Mouse (Mus musculus): ENCODE results near the gene Pnrc2.

Pnrc2 gene

DNA sequence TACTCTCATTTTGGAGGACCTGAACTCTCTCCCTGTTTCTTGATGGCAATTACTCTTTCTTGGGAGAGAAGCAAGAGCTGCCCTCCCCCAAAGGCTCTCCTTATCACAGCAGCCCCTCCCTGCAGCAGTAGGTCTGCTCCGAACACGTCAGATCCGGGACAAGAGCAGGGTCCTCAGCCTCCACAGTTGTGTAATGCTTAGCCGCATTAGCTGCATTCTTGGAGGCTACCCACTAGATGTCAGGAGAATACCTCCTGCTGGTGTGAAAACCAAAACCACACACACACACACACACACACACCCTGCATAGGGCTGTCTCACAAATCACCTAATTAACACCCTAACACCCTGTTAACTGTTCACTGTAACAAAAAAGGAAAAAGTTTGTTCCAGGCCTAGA lies 19.2 kb upstream of the Pnrc2 start:
- in situ Hi-C loops (cut with MboI, MseI) = no loop called here

DNA sequence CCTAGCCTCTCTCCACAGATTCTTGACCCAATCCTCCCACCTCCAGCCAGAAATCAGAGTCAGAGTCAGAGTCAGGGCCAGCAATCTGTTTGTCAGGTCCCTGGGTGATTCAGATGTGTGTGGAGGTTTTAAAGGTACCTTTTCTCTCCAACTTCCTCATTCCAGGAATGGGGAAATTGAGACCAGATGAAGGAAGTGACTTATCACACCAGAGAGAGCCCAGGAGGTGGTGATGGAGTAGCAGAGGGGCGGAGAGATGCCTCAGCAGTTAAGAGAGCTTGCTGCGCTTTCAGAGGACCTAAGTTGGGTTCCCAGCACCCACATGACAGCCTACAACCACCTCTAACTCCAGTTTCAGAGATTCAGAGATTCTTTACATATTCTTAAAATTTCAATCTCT lies 17.9 kb upstream of the Pnrc2 start:
- in situ Hi-C loops (cut with MboI, MseI) = no loop called here

DNA sequence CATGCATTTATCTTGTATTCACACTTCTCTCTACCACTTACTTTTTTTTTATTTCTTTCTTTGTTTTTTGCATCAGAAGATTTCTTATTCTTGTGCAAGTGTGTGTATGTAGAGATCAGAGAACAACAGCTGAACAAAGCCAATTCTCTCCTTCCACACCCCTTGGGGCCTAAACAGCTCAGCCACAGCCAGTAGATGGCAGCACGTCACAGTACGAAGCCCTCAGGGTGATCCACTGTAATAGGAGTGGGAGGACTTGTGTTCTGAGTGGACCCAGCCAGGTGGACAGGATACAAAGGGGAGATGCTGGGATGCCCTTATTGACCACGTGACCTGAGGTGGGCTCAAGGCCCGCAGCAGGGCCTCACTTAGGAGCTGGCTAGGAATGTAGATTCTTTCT lies 16.2 kb upstream of the Pnrc2 start:
- in situ Hi-C loops (cut with MboI, MseI) = loop anchor here (5.0 kb wide), 1 partner anchor 37 kb away; no protein-coding TSS in a partner anchor

DNA sequence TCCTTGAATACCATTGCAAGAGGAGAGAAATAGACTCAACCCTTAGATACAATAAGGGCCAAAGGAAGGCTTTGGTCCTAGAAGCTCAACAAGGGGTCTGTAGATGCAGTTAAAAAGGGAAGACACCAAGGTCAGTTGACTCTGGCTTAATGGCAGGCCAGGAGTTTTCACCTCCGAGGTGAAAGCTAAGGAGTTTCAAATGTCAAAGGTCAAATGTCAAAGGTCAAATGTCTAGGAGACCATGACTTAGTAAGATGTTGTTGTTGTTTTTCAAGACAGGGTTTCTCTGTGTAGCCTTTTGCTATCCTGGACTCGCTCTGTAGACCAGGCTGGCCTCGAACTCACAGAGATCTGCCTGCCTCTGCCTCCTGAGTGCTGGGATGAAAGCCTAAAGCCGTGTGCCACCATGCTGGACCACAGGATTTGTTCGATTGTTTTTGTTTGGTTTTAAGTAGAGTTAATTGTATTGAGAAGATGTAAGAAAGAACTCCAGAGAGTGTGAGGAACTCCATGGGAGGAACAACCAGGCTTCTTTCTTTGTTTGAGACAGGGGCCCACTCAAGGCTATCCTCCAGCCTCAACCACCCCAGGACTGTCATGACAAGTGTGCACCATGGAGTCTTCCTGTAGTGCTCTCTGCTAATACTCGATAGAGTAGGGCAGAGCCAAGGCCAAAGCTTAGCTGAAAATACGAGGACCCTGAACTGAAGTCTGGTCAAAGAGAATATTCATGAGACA lies 15.7 kb upstream of the Pnrc2 start:
- in situ Hi-C loops (cut with MboI, MseI) = loop anchor here (5.0 kb wide), 1 partner anchor 38 kb away; no protein-coding TSS in a partner anchor

DNA sequence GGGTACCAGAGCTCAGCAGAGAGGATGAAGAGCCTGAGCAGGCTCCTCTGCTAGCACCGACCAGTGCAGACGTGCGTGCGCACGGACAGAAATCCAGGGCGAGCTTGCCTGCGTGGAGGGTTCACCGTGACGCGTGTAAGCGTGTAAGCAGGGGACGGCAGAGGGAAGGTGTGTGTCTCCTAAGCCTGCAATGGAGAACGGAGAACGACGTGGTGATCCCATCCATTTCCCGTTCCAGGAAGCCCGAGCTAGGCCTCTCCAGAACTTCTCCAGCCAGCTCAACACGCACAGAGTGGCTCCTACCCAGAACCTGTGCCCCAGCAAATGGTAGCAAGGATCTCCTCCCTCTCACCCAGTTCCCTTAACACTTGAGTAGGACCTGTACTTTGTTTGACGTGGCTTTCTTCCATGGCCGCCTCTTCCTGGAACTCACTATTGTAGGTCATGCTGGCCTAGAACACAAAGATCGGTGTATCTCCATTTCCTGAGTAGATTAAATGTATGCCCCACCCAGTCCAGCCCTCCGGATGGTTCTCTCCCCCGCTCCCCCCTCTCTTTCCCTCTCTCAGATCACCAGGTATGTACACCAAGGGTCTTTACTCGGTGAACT lies 14.9 kb upstream of the Pnrc2 start:
- in situ Hi-C loops (cut with MboI, MseI) = loop anchor here (5.0 kb wide), 1 partner anchor 39 kb away; no protein-coding TSS in a partner anchor

DNA sequence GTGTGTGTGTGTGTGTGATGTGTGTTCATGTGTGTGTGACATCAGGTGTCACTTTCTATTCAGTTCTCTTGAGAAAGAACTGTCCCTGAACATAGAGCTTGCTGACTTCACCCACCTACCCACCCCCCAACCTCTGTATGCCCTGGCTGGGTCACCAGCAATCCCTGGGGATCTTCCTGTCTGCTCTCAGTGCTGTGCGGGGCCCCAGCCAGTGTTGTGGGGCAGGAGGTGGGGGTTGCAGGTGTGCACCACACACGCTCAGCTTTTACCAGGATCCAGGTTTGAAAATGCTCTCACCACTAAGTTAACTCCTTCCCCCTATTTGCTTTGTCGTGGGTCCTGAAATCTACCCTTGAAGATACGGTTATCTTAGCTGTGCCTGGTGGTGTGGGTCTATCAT lies 12.5 kb upstream of the Pnrc2 start:
- in situ Hi-C loops (cut with MboI, MseI) = loop anchor here (5.0 kb wide), 1 partner anchor 41 kb away; no protein-coding TSS in a partner anchor

DNA sequence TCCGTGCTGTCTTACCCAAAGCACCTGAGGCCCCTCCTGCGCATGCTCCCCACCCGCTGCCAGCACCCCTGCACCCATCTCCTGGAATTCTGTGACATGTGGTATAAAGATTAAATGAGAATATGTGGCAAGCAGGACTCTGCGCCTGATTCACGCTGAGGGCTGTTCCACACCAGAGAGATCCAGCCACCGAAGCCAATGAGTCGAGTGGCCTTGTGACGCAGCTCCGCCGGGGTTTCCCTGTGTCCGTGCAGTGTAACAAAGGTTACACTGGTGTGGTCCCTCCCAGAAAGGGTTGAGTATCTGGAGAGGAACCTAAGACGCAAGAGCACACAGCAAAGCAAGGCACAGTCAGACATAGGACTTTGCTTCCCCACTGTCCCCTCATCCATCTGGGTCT lies 12.0 kb upstream of the Pnrc2 start:
- in situ Hi-C loops (cut with MboI, MseI) = loop anchor here (5.0 kb wide), 1 partner anchor 42 kb away; no protein-coding TSS in a partner anchor

DNA sequence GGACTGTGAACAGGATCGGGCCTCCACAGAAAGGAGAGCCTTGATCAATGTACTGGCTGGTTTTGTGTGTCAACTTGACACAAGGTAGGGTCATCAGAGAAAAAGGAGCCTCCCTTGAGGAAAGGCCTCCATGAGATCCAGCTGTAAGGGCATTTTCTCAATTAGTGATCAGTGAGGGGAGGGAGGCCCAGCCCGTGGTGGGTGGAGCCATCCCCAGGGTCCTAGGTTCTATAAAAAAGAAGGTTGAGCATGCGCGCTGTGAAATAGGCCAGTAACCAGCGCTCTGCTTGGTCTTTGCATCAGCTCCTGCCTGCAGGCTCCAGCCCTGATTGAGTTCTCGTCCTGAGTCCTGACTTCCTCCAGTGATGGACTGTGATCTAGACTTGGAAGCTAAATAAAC lies 10.9 kb upstream of the Pnrc2 start:
- in situ Hi-C loops (cut with MboI, MseI) = no loop called here

DNA sequence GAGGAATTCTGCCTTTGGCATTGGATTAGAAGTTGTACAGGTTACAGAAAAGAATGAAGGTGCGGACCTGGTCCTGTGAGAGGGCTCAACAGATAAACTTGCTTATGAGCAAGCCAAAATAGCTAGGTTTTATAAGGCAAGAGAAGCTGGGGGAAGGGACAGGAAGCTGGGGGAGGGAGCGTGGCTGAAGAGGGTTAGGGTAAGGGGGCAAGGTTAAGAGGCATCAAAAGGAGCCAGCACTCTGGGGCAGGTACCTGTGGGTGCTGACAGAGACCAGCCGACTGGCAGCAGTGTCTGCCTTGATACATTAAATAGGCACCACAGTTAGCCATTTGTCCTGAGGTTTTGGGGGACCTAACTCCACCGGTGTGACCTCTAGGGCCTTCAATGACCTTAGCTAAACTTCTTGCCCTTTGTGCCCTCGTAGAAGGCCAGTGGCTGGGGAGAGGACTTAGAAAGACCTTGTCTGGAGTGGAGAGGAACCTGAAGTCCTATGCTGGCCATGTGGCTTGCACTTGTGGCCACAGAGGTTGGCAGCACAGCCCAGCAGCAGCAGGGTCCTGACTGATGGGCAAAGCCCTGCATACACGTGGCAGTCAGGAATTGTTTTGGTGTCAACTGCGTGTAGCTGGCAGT lies 10.3 kb upstream of the Pnrc2 start:
- in situ Hi-C loops (cut with MboI, MseI) = no loop called here

DNA sequence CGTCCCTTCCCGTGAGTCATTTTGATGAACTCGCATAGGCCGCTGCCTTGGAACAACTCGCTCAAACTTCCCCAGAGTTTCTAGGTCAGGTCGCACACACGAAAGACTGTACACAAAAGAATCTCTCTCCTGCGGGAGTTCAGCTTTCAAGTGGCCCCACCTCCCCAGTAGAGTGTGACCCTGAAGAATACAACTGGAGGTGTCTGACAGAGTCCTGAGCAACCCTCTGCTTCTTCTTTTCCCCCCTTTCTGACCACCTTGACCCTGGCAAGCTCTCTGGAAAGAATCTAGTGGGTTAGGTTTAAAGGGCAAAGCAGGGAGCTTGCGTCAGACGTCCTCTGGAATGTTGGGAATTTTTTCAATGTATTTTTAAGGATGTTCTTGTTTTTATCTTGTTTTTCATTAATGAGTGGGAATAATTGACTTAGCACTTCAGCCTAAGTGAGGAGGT lies 9.8 kb upstream of the Pnrc2 start:
- in situ Hi-C loops (cut with MboI, MseI) = no loop called here

DNA sequence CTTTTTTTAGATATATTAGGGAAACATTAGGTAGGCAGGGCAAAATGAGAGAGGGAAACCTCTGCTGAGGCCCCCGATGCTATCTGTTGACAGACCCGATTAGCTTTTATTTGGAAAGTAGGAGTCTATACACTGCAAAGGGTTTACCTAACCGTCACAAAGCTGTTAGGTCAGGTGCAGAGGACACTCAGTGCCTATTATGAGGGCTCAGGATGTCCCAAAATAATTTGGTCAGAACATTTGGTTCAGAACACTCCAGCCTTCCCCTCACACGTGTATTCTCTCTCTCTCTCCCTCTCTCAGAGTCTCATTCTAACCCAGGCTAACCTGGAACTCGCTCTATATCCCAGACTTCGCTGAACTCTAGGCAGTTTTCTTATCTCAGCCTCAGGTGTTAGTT lies 8.4 kb upstream of the Pnrc2 start:
- in situ Hi-C loops (cut with MboI, MseI) = no loop called here

DNA sequence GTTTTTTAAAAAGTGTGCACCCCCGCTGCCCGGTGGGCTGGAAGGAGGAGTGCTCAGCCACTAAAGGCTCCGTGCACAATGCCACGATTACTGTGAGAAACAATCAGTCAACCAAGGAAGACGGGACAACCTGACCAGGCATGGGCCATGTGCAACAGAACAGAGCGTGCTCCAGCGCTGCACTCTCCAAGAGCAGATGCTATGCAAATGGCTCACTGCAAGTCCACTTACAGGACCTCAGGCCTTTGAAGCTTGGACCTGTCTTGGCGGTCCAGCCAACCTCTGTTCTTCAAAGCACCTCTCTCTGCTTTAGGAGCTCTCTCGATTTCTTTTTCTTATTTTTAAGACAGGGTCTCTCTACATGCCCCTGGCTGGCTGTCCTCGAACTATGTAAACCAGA lies 6.9 kb upstream of the Pnrc2 start:
- in situ Hi-C loops (cut with MboI, MseI) = no loop called here

DNA sequence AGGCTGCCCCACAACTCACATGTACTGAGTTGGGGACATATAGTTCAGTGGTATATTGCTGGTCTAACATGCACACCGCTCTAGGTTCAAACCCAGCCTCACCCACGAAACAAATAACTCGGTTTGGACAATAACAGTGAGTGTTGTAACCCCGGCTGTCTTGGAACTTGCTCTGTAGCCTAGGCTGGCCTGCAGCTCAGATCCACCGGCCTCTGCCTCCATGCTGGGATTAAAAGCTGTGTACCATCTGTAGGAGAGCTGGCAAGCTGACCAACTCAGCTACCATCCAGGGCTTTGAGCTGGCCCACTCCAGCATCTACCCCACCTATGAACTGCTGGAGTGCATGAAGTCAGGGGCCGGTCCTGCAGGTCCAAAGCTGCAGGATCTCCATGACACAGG lies 6.4 kb upstream of the Pnrc2 start:
- in situ Hi-C loops (cut with MboI, MseI) = no loop called here

DNA sequence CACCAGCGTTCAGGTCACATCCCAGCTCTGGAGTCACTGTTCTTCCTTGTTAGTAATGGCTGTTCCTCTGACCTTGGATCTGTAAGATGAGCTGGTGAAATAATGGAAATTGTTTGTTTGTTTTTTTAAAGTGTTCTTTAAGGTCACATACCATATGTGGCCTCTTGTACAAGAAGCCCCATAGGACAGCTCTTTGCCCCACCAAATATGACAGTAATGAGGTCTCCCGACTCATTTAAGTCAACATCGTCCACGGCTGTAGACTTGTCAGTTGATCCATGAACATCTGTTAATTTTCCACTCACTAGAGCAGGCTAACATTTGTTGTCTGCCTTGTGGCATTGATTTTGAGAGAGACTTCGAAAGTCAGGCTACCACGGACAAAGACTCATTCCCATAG lies 5.4 kb upstream of the Pnrc2 start:
- in situ Hi-C loops (cut with MboI, MseI) = no loop called here

DNA sequence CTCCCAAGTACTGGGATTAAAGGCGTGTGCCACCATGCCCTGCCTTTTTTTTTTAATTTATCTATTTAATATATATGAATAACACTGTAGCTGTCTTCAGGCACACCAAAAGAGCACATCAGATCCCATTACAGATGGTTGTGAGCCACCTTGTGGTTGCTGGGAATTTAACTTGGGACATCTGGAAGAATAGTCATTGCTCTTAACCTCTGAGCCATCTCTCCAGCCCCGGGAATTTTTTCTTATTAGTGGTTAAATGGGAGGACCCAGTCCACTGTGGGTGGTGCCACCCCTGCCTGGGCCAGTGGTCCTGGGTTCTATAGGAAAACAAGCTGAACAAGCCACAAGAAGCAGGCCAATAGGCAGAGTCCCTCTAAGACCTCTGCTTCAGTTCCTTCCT lies 4.1 kb upstream of the Pnrc2 start:
- in situ Hi-C loops (cut with MboI, MseI) = no loop called here

DNA sequence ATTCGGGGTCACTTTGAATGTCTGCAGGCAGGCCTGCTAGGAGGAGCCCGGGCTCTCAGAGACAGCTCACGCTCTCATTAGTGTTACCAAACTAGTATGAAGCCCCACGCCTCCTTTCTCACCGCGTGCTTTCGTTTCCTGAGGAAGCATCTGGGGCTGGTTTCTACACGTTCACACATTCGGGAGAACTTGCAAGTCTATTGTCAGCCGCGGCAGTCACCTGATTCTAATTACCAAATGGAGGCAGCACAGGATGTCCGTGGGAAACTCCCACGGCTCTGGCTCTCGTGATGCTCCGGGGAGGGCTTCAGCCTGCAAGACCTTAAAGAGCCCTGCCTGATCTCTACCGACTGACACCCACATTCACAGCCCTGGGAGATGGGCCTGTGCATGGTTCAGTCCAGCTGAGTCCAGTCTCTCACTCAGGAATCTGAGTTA lies 3.0 kb upstream of the Pnrc2 start:
- in situ Hi-C loops (cut with MboI, MseI) = no loop called here

DNA sequence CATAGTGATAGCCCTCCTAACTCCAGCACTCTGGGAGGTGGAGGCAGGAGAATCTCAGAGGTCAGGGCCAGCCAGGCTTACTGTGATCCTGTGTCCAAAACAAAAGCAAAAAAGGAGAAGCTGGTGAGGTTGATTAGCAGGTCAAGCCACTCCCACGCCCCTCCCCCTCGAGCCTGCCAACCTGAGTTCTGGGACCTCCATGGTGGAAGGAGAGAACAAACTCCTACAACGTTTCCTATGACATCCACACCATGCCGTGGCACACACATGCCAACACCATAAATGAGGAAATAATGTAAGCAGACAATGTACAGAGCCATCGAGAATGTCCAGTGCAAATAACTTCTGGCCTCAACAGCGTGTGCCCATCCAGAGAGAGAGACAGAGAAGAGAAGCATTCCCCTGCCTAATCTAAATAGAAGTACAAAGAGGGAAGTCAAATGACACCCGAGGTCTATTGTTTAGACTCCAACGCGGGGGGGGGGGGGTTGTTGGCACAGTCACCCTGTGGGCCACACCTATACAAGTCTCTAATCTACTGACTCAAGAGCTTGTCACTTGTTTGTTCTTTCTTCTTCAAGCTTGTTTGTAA lies 2.4 kb upstream of the Pnrc2 start:
- in situ Hi-C loops (cut with MboI, MseI) = no loop called here

DNA sequence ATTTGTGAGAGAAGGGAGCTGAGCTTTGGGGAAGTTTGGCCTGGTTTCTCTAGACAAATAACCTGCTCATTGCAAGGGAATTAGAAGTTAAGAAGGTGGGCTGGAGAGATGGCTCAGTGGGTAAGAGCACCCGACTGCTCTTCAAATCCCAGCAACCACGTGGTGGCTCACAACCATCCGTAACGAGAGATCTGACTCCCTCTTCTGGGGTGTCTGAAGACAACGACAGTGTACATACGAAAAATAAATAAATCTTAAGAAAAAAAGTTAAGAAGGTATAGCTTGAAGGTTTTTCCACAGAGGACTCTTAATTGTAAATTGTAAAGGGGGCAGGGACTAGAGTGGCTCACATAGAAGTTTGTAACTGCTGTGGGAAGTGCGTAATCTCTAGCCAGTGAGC lies 1.9 kb upstream of the Pnrc2 start:
- in situ Hi-C loops (cut with MboI, MseI) = no loop called here

DNA sequence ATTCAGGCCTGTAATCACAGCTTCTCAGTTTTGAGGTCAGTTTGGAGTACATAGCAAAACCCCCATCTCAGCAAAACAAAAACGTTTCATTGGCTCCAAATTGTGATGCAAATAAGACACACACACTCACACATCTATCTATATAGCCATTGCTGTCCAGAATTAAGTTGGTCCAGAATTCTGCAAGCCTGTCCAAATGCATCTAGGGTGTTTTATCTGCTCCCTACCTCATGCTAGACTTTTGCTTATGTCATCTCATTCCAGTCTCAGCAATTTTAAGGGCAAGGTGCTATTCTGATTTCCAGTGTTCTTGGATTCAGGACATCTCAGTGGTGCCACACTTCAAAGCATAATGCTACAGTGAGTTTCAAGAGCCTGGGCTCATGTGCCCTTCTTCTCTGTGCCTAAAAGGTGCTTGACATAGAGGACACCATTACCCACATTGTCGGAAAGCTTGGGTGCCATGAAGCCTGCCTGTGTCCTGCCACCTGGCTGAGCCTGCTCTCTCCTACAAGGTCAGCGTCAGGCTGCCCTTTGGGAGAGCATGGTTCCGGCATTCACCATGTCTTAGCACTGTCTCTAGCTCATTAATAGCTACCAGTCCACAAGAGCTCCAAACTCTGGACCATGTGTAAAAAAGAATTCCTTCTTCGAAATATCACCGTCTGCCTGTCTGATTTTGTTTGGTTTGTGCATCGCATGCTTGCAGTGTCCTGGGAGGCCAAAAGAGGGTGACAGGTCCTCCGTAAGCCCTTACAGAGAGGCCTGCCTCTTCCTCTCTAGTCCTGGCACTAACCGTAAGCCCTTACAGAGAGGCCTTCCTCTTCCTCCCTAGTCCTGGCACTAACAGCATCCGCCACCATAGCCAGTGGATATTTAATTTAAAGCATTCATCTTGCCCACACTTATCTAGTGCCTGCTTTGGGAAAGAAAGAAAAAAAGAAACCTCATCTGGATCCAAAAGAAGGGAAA lies 1.2 kb upstream of the Pnrc2 start:
- in situ Hi-C loops (cut with MboI, MseI) = no loop called here

DNA sequence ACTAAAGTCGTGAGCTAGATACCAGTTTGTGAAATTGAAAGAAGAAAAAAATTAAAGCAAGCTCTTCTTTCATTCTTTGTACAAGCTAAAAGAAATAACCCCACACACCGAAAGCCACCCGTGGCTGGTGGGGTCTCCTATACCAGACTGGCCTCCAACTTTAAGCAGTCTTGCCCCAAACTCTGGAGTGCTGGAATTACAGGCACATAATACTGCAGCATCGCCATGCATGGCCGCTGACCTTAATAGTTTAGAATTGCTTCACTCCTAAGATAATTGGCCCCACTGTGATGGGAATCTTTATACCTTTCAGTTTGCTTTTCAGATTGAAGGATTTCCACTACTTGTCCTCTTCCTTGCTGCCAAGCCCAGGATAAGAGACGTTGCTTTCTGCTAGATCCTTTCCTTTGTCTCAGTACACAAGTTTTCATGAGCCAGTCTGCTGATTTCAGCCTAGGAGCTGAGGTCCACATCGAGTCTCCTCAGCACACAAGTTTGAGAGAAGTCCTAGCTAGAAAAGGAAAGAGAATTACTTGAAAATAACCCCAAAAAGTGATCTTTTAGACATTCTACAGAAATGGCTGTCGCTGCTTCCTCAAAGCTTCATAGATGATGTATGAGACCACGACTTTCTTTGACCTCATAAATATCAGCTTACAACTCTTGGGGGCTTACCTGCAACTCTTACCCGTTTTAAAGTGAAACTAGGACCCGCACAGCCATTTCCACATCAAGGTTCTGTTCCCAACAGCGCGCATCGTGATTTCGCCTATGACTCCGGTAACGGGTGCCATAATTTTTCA lies 860 bp downstream of the Pnrc2 start:
- in situ Hi-C loops (cut with MboI, MseI) = no loop called here

Measured in T-helper 1 cell (primary cell).